Mouse (Mus musculus) T-cell, adult 2 months (primary cell): ENCODE data around the gene Trim47.
"Not testable (repeated sequence)": the region's sequence is repeated elsewhere in the genome, so short reads cannot be mapped to it uniquely, and the experiment has no call there.

ENCODE experiments used
- DNase-seq: peaks from one replicate; pipeline ENCODE4 v3.0.0; 2022; ENCODE audit warnings: low spot score

Gene Trim47

DNA sequence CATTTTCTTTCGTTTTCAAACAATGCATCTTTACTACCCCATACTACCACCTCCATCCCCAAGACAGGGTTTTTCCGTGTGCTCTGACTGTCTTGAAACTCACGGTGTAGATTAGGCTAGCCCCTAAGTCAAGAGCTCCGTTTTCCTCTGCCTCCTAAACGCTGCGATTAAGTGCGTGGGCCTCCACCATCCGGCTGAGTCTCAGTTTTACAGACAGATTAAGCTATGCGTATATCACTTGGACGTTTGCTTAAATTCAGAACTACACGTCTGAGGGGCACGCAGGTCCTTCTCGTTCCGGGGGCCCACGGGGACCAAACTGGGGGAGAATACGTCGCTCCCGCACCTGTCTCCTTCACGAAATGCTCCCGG, 11.1 kb upstream of the Trim47 start:
- DNase-seq, result no peak

DNA sequence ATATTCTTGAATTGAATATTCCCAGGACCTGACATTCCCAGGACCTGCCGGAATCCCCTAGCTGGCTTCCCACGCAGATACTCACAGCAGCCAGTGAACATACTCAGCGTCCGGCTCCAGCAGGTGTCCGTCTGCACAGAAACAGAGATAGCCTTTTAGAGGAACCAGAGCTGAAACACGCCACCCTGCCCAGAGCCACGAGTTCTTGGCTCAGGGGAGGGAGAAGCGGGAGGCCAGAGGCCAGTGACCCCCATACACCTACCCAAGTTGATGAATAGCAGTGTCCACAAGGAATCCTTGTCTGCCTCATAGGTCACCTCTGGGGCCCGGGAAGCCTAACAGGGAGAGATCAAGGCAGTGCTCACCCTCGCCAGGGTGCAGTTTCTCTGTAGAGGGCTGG, 7.2 kb upstream of the Trim47 start:
- no peak for DNase-seq

- DNase-seq, result no peak
Measured at GRCm38 (mm10) chr11:116133497-116133896, 6.5 kb upstream of the Trim47 start.

- no peak for DNase-seq
Measured at GRCm38 (mm10) chr11:116132366-116133333, 5.6 kb upstream of the Trim47 start.

- DNase-seq, result no peak
Measured at GRCm38 (mm10) chr11:116131349-116132170, 4.5 kb upstream of the Trim47 start.

- DNase-seq, result peak; percentile 86
Measured at GRCm38 (mm10) chr11:116130488-116131205, 3.6 kb upstream of the Trim47 start, which contains the start of gene Trim65. TSS of gene Trim65 (minus strand) at chr11:116131128.

DNA sequence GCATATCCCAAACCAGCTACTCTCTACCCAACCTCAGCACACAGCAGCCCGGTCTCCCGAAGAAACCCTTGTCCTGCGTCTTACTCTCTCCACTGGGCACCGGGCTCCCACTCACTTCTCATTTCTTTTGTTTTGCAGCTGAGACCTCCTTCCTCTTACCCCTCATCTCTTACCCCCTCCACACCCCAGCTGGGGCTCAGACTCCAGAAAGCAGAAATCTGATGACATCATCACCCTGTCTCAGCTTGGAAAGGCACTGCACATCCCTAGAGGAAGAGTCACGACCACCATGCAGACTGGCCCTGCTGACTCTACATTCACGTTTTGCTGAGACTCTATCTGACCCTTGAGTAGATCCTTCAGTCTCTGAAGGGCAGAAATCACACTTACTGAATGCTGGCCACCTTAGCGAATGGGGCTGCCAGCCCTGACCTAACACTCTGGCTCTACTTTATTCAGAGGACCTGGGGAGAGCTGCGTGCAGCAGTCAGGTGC, 3.0 kb upstream of the Trim47 start:
- DNase-seq, result no peak

- DNase-seq, result no peak
Measured at GRCm38 (mm10) chr11:116129091-116129790, 2.2 kb upstream of the Trim47 start.

GRCm38 (mm10) chr11:116127986-116128385, 976 bp upstream of the Trim47 start:
- no peak for DNase-seq

GRCm38 (mm10) chr11:116126261-116126660, 749 bp downstream of the Trim47 start:
- DNase-seq, result no peak

DNA sequence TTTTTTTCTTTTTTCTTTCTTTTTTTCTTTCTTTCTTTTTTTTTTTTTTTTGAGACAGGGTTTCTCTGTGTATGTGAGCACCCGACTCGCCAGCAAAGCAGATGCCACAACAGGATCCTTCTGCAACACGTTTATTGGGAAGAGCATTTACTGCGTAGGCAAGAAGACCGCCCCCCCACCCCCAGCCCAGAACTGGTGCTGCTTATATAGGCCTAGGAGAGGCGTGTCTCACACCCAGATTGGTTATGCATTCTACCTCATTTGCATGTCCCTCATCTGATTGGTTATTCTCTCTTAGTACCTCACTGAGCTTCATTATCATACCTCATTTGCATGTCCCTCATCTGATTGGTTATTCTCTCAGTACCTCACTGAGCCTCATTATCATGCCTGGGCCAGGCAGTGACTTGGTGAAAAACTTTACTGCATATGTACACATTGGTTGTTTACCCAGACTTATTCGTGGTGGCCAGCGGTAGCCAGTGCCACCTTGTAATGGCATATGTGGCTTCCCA, 5.2 kb downstream of the Trim47 start:
- DNase-seq, result not testable (repeated sequence)

DNA sequence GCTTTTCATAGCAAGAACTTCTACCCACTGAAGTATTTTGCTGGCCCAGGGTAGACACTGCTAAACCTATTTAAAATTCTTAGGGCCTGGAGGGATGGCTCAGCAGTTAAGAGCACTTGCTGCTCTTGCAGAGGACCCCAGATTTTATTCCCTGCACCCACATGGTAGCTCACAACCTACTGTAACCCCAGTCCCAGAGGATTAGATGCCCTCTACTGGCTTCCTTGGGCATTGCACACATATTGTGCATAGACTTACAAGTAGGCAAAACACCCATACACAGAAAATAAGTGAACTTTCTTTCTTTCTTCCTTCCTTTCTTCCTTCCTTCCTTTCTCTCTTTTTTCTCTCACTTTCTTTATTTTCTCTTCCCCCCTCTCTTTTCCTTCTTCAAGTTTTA, 9.2 kb downstream of the Trim47 start:
- no peak for DNase-seq

GRCm38 (mm10) chr11:116117241-116117640, 9.8 kb downstream of the Trim47 start:
- DNase-seq, result no peak

- no peak for DNase-seq
Measured at GRCm38 (mm10) chr11:116111611-116112203, 15.3 kb downstream of the Trim47 start.

- no peak for DNase-seq
Measured at GRCm38 (mm10) chr11:116111067-116111466, 15.9 kb downstream of the Trim47 start.

GRCm38 (mm10) chr11:116110540-116110939, 16.5 kb downstream of the Trim47 start:
- DNase-seq, result no peak

- DNase-seq, result no peak
Measured at GRCm38 (mm10) chr11:116110131-116110530, 16.9 kb downstream of the Trim47 start.

GRCm38 (mm10) chr11:116109441-116110081, 17.4 kb downstream of the Trim47 start:
- no peak for DNase-seq

GRCm38 (mm10) chr11:116108464-116109137, 18.4 kb downstream of the Trim47 start:
- DNase-seq, result no peak
